In the genomic region with DNA sequence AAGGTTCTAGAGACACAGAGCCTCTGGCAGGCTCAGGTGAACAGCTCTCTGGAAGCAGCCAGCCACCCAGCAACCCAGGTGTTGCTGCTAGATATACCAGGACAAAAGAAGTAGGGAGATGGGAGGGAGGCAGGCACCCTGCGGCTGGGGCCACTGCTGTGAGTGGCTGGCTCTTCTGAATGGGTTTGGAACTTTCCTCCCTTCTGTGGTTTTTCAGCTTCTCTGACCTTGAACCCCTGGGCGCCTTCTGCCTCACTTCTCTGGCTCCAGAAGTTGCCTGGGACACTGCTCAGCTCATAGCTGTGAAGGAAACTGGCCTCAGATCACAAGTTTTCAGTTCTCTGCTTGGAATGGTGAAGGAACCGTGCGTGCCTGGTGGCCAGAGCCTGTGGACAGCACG, we compare ENCODE assay signal across 16 mouse cellular contexts. TPM values are rescaled to one million over a fixed set of nuclear protein-coding genes. Genes with fewer than 3 reads are reported as not detected.
A peak's percentile ranks its signal among the peaks of the same experiment; 100 is the strongest.
DNase-seq lines count a peak whose midpoint lies in the region; ATAC-seq and TF ChIP-seq lines count a peak whose summit lies in the region.
"Had no signal": no experiment of that assay in that cellular context is flagged by ENCODE, and none has a peak within 500 bp of the region (broad histone marks: within the 10 kb centered on the region; RNA-seq: fewer than 3 reads in every experiment).

No protein-coding gene starts in this region.

- DNase-seq in heart, postnatal 25 days (ENCODE audit: low spot score): no peak
- DNase-seq in 3134 (ENCODE audit: extremely low read depth, insufficient read length, low spot score): peak; percentile 35
- DNase-seq in Muller cell, postnatal 12 days (ENCODE audit: inconsistent ontology term): peak; percentile 90
- DNase-seq in liver, embryonic 11.5 days (ENCODE audit: low spot score): no peak
- DNase-seq in cerebellum, adult 11-12 months: no peak
- no peak for DNase-seq in gastrocnemius, adult 8-10 months (ENCODE audit: low spot score in 2 of 2)
- DNase-seq in layer of hippocampus, adult 2 months (ENCODE audit: low spot score in 2 of 2): no peak
- DNase-seq: cerebellum, adult 9-11 months; heart, adult 2 months; kidney, adult 11 months had no signal

- H3K4me1 ChIP-seq in heart, embryonic 13.5 days: peaks cover 23% of the 10 kb centered on the region
- H3K4me1 ChIP-seq in liver, embryonic 11.5 days (replicated peaks; ENCODE audit: control insufficient read depth, insufficient read depth, low read length): peaks cover 21% of the 10 kb centered on the region
- H3K4me1 ChIP-seq: midbrain, embryonic 13.5 days; neural tube, embryonic 12.5 days had no signal

- TF ChIP-seq CTCF in layer of hippocampus, adult 2 months (conservative IDR thresholded peaks at IDR 0.05): no peak

- peak overlapping the region; percentile 52 for H3K27ac ChIP-seq in heart, embryonic 13.5 days (replicated peaks)
- H3K27ac ChIP-seq in liver, embryonic 11.5 days (ENCODE audit: low read depth, low read length): peak overlapping the region; percentile 95
- no peak overlapping the region for H3K27ac ChIP-seq in layer of hippocampus, adult 2 months
- H3K27ac ChIP-seq: heart, adult 2 months; midbrain, embryonic 13.5 days; neural tube, embryonic 12.5 days had no signal

- 50% methylated on average over 5 of the region's 5 CpGs for whole genome bisulfite sequencing in heart, embryonic 13.5 days
- 51% methylated on average over 5 of the region's 5 CpGs for WGBS in liver, embryonic 11.5 days

- 0 out of 2 replicates have a peak overlapping the region, but pooled peaks have one; percentile 33 for H3K9ac ChIP-seq in heart, embryonic 13.5 days
- peak overlapping the region; percentile 42 for H3K9ac ChIP-seq in liver, embryonic 11.5 days (ENCODE audit: low read depth, low read length)
- H3K9ac ChIP-seq: hindbrain, embryonic 12.5 days; midbrain, embryonic 13.5 days; neural tube, embryonic 12.5 days had no signal

- no peak for ATAC-seq in heart, embryonic 13.5 days (ENCODE audit: extremely low read depth, insufficient number of reproducible peaks, low FRiP score, low TSS enrichment)
- ATAC-seq in liver, embryonic 11.5 days (replicated peaks; ENCODE audit: low FRiP score): 0 out of 2 replicates have a peak, but pooled peaks have one; percentile 11
- ATAC-seq: CD4-positive, CD25-positive, alpha-beta regulatory T cell, adult 4 months; forebrain, embryonic 16.5 days; midbrain, embryonic 13.5 days had no signal

- H3K4me2 ChIP-seq in heart, embryonic 13.5 days: peak overlapping the region; percentile 34; the same call in 1 of the 2 replicates
- peak overlapping the region; percentile 23; the same call in 1 of the 2 replicates for H3K4me2 ChIP-seq in liver, embryonic 11.5 days
- H3K4me2 ChIP-seq: hindbrain, embryonic 12.5 days; midbrain, embryonic 13.5 days; neural tube, embryonic 12.5 days had no signal

- H3K36me3 ChIP-seq in heart, embryonic 13.5 days: no peaks in the 10 kb centered on the region
- no peaks in the 10 kb centered on the region for H3K36me3 ChIP-seq in liver, embryonic 11.5 days (ENCODE audit: control insufficient read depth, insufficient read depth, low read length)
- H3K36me3 ChIP-seq: hindbrain, embryonic 12.5 days; midbrain, embryonic 13.5 days; neural tube, embryonic 12.5 days had no signal

- H3K4me3 ChIP-seq in heart, embryonic 13.5 days: no peak overlapping the region
- H3K4me3 ChIP-seq in liver, embryonic 11.5 days (ENCODE audit: low read depth, low read length): no peak overlapping the region
- H3K4me3 ChIP-seq in layer of hippocampus, adult 2 months: no peak overlapping the region
- H3K4me3 ChIP-seq: heart, adult 2 months; hindbrain, embryonic 12.5 days; midbrain, embryonic 13.5 days; neural tube, embryonic 12.5 days had no signal

- no peaks in the 10 kb centered on the region for H3K27me3 ChIP-seq in heart, embryonic 13.5 days (replicated peaks)
- H3K27me3 ChIP-seq in liver, embryonic 11.5 days (replicated peaks; ENCODE audit: control insufficient read depth, insufficient read depth, low read length): no peaks in the 10 kb centered on the region
- H3K27me3 ChIP-seq: hindbrain, embryonic 12.5 days; midbrain, embryonic 13.5 days; neural tube, embryonic 12.5 days had no signal

- intact Hi-C loops in heart, postnatal 25 days (cut with DNase I): no loop called here

- H3K9me3 ChIP-seq in heart, embryonic 13.5 days: 0 out of 2 replicates have a peak, but pooled peaks cover 3% of the 10 kb centered on the region
- H3K9me3 ChIP-seq in liver, embryonic 11.5 days (ENCODE audit: control insufficient read depth, low read length): no peaks in the 10 kb centered on the region
- H3K9me3 ChIP-seq: hindbrain, embryonic 12.5 days; midbrain, embryonic 13.5 days; neural tube, embryonic 12.5 days had no signal

RNA-seq across cellular contexts. Expression of a gene that starts 52.4 kb away (rescaled TPM):
- 53.0 and 55.6 TPM in 2 replicates for polyA plus RNA-seq in heart, embryonic 13.5 days (2015; fragmentation: Nextera tagmentation; extraction: Ambion mirVana)
- total RNA-seq in heart, postnatal 25 days (2021): 10 to 100 TPM; 48.6 to 52.4 TPM
- polyA plus RNA-seq in liver, embryonic 11.5 days (2014; fragmentation: Nextera tagmentation; extraction: Ambion mirVana): 83.9 and 89.4 TPM in 2 replicates
- 10 to 100 TPM; 33.5 to 45.5 (median 39.6) TPM for total RNA-seq in gastrocnemius, adult 8-10 months (2022)
- 10 to 100 TPM; 53.1 to 56.2 TPM for total RNA-seq in layer of hippocampus, adult 2 months (2021)

RNA-seq across cellular contexts. Expression of a gene that starts 59.7 kb away (rescaled TPM):
- polyA plus RNA-seq in heart, embryonic 13.5 days (2015; fragmentation: Nextera tagmentation; extraction: Ambion mirVana): 325 and 327 TPM in 2 replicates
- 100 to 1,000 TPM; 153 to 208 TPM for total RNA-seq in heart, postnatal 25 days (2021)
- polyA plus RNA-seq in liver, embryonic 11.5 days (2014; fragmentation: Nextera tagmentation; extraction: Ambion mirVana): 360 and 390 TPM in 2 replicates
- 100 to 1,000 TPM in 2 of 4 experiments, 10 to 100 TPM in 2; 98.0 to 149 (median 104) TPM for total RNA-seq in gastrocnemius, adult 8-10 months (2022)
- total RNA-seq in layer of hippocampus, adult 2 months (2021): 100 to 1,000 TPM; 237 to 277 TPM

Comparison
In these comparisons a context has a peak if more than half of its experiments do, and no peak if none do; other contexts are left out.
1. DNase-seq: peak in 3134 (single experiment) and Muller cell, postnatal 12 days (single experiment); none in heart, postnatal 25 days (single experiment), liver, embryonic 11.5 days (single experiment), cerebellum, adult 11-12 months (single experiment), gastrocnemius, adult 8-10 months (0 of 2) and layer of hippocampus, adult 2 months (0 of 2).